Mouse (Mus musculus) kidney, postnatal 4 days (tissue): ENCODE data around the gene Hist2h2ac.
"Not testable (repeated sequence)": the region's sequence is repeated elsewhere in the genome, so short reads cannot be mapped to it uniquely, and the experiment has no call there.

ENCODE experiments used
- DNase-seq, 2 experiments: peaks; one replicate each; pipeline ENCODE4 v3.0.0; 2021; ENCODE audit warnings: mixed read lengths in 2 of 2

Hist2h2ac gene

GRCm38 (mm10) chr3:96179531-96179930 is 41.1 kb downstream of the Hist2h2ac start:
- DNase-seq = no peak

- no peak for DNase-seq
Observed at GRCm38 (mm10) chr3:96178902-96179301, 41.8 kb downstream of the Hist2h2ac start.

- DNase-seq = no peak
Observed at GRCm38 (mm10) chr3:96178427-96178826, 42.3 kb downstream of the Hist2h2ac start.

GRCm38 (mm10) chr3:96175251-96175650 is 45.4 kb downstream of the Hist2h2ac start:
- no peak for DNase-seq

- not testable (repeated sequence) for DNase-seq
Observed at GRCm38 (mm10) chr3:96174042-96174441, 46.6 kb downstream of the Hist2h2ac start.

- DNase-seq = no peak
Observed at GRCm38 (mm10) chr3:96173185-96173584, 47.5 kb downstream of the Hist2h2ac start.

- DNase-seq = peak; percentile 88 to 93
Observed at GRCm38 (mm10) chr3:96172197-96173178, 48.2 kb downstream of the Hist2h2ac start, which contains the start of gene Sf3b4. Gene Sf3b4 (plus strand): TSS chr3:96172332.

GRCm38 (mm10) chr3:96171583-96172196 is 49.0 kb downstream of the Hist2h2ac start:
- no peak for DNase-seq

- DNase-seq = no peak
Observed at GRCm38 (mm10) chr3:96170976-96171545, 49.6 kb downstream of the Hist2h2ac start.
